Mouse (Mus musculus) CD4-positive, CD25-positive, alpha-beta regulatory T cell, adult 2 months (primary cell): ENCODE results near the gene Qpctl.
"Not testable (repeated sequence)": the region's sequence is repeated elsewhere in the genome, so short reads cannot be mapped to it uniquely, and the experiment has no call there.

Experiments
- DNase-seq: peaks from one replicate; pipeline ENCODE4 v3.0.0-alpha.2; 2012; ENCODE audit warnings: low read depth, low spot score

Qpctl gene

DNA sequence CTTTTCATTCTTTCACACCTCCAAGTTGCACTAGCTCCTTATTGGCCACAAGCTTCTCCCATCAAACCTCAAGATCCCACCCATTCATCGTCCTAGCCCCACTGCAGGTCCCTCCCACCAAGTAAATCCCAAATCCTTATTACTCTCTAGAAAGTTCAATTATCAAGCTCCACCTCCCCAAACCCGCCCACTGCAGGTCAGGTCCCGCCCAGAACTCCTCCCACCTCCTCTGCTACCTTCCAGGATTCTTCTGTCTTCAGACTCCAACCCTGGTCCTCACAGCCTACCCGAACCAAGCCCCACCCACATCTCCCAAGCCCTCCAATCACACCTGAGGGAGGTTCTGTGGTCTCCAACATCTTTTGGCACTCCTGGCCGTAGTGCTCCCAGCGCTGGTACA is 15.1 kb upstream of the Qpctl start:
- peak; percentile 36 for DNase-seq

GRCm38 (mm10) chr7:19163752-19164151 is 14.7 kb upstream of the Qpctl start:
- DNase-seq = no peak

DNA sequence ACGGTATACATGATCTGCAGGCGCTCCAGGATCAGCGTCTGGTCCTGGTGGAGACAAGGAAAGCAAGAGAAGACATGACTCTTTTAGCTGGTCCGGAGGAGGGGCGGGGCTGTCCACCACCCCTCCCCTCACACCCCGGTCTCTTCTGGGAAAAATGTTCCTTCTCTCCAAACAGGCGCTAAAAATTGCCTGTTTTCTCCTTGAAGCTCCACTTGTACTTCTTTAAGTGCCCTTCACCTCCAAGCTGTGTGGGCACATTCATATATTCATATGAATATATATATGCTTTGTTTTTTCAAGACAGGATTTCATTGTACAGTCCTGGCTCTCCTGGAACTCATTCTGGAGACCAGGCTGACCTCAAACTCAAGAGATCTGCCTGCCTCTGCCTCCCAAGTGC is 13.8 kb upstream of the Qpctl start:
- no peak for DNase-seq

DNA sequence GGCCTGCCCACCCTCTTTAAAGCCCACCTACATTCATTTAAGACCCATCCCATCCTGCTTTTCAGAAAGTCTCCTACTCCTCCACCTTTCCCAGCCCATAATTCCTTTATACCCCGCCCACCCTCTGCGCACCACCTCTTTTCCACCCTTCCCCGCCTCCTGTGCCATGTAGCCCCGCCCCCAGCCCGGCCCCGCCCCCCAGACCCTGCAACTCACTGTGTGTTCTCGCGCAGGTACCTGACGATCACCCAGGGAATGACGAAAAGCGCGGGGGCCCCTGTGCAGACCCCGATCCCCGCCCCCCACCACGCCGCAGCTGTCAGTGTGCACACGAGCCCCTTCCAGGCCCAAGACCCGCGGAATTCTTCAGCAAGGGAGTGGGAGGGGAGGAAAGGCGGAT is 11.0 kb upstream of the Qpctl start:
- DNase-seq = peak; percentile 51

- DNase-seq = no peak
These were observed 10.3 kb upstream of the Qpctl start for GRCm38 (mm10) chr7:19159411-19159810.

DNA sequence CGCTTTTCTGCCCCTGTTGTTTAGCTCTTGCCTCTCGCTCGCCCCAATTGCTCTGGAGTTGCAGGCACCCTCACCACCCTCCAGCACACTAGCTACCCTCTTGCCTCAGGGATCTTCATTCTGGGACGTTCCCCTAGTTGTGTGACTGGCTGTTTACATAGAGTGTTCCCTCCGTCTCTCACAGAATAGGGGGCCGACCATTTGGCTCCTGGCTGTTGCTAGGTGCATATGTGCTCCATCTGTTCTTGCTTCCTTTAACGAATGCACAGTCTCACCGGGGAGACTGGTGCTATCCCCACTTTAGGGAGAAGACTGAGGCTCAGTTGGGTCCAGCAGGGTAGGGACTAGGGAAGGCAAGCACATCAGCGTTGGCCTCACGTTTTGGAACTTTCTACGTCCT is 9.5 kb upstream of the Qpctl start:
- DNase-seq = no peak

DNA sequence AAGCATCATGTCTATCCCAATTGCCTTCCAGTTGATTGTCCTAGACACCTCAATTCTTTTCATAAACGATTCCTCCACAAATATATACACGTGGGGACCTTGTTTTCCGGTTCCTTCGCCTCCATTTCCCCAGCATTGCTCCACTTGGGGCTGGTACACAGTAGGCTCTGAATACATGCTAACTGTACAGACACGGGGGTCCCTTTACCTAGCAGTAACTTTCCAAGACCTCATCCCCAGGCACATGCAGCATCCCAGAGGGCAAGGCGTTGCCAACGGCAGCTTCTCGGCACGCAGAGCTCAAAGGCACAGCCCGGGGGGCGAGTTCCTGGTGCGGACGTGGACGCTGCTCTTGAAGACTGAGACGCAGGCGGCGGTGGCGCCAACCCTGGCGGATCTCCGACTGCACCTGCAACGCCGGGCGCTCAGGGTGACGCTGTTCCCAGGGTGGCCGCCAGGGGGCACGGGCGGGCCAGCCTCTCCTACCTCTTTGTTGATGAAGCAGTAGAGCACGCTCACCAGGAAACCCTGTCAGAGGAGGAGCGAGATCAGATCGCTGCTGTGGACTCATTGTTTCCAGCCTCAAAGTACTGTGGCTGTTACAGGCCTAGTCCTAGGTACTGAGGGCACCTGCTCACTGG is 8.2 kb upstream of the Qpctl start:
- DNase-seq = peak; percentile 95

DNA sequence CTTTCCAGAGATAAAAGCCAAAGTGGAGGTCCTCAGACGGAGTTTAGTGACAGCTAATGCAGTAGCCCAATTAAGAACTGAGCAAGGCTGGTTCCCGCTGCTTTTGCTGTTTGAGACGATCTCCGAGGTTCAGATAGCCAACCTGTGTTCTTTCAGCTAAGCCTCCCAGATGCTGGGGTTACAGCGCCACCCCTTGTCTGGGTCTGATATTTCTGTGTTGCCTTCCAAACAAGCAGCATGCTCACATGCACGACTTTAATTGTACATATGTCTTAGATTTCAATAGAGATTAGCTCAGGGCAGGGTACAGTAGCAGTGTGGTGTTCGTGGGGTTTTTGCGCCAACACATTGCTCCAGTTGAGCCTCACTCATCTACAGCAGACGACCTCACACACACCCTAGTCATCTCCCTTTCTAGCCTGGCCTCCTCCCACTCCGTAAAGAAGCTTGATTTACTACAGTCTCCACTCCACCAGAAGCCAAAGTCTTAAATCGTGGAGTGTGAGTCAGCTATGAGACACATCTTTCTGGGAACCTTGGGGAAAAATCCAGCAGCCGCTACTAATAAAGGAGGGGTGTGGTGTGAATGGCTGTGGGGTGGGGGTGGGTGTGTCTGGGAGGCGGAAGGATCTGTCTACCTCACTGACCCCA is 6.9 kb upstream of the Qpctl start:
- peak; percentile 30 for DNase-seq

- no peak for DNase-seq
These were observed 5.7 kb upstream of the Qpctl start for GRCm38 (mm10) chr7:19154796-19155195.

DNA sequence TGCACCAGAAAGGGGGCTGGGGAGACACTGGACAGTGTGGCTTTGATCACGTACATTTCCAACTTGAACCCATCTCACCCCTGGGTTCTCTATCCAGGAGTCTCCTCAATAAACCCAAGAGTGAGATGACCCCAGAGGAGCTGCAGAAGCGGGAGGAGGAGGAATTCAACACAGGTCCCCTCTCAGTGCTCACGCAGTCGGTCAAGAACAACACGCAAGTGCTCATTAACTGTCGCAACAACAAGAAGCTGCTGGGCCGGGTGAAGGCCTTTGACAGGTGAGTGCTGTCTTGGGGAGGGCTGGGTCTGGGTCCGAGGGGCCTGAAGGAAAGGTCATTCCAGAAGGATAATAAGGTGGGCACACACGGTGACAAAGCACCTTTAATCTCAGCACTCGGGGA is 2.0 kb upstream of the Qpctl start:
- DNase-seq = not testable (repeated sequence)

DNA sequence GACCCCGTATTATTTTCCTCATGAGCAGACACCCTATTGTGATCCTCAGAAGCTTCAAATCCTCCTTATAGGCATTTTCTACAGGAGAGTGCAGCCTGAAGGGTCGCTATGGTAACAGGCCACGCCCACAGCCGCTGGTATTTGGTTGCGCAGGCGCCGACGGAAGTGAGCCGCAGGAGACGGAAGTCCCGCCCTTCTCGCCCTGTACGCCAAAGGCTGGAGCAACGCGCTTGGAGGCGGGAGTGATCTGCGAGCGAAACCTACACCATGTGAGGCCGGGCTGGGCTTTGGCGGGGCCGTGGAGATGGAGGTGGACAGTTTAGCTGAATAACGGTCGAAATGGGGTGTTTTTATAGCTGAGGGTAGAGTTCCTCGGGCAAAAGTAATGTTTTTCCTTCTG is 535 bp upstream of the Qpctl start, which contains the start of gene Snrpd2:
TSS of gene Snrpd2 (plus strand) at position 97 of the 400 bp plus-strand sequence.
- DNase-seq = peak; percentile 99

- no peak for DNase-seq
These were observed 764 bp downstream of the Qpctl start for GRCm38 (mm10) chr7:19148180-19148874.

DNA sequence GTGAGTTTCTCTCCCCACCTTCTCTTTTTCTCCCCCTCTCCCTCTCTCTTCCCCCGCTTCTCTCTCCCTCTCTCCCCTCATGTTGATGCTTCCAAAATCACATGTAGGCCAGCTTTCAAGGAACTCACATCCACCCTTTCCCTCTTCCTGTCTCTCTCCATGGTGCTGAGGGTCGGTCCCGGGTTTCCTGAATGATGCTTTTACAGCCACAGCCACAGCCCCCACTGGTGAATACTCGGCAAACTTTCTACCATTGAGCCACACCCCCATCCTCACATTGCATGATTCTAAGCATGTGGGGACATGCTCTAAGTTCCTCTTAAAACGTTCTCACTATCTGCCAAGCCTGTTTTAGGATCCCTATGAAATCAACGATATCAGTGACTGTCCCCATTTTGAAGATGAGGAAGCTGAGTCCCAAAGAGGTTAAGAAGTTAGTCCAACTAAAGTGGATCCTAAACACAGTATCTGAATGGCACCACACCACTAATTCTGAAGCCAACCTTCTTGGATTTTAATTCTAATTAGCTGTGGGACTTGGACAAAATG is 1.5 kb downstream of the Qpctl start:
- DNase-seq = no peak

DNA sequence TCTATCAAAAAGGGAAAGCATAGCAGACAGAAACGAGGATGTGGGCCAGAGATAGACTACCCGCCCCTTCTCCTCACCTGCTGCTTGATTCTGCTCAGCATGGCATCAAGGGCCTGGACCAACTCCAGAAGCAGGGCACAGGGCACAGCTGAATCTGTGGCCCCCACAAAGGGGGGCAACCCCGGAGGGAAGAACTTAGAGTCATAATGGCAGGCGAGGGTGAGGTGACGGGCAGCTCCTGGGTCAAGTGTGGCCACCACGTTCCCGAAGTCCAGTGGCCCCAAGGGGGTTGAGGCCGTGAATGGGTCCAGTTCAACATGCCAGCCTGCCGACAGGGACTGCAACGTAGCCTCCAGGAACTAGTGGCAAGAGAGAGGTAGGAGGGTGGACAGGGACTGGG is 2.3 kb downstream of the Qpctl start:
- DNase-seq = no peak

DNA sequence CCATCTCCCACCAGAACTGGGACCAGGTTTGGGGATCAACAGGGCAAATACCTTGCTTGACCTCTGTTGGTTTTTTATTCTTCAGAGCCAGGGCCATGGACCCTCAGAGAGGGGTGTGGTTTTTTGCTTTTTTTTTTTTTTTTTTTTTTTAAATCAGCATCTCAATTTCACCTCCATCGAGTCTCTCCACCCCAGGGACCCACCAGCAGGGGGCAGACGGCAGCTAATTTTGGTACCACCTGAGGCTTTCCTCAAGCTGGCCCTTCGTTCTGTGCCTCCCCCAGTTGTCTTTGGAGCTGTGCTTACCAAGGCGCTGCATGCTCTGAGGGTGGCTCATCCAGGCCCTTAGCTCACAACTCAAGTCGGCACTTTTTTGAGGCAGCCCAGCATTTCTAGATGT is 11.7 kb downstream of the Qpctl start:
- peak; percentile 76 for DNase-seq

DNA sequence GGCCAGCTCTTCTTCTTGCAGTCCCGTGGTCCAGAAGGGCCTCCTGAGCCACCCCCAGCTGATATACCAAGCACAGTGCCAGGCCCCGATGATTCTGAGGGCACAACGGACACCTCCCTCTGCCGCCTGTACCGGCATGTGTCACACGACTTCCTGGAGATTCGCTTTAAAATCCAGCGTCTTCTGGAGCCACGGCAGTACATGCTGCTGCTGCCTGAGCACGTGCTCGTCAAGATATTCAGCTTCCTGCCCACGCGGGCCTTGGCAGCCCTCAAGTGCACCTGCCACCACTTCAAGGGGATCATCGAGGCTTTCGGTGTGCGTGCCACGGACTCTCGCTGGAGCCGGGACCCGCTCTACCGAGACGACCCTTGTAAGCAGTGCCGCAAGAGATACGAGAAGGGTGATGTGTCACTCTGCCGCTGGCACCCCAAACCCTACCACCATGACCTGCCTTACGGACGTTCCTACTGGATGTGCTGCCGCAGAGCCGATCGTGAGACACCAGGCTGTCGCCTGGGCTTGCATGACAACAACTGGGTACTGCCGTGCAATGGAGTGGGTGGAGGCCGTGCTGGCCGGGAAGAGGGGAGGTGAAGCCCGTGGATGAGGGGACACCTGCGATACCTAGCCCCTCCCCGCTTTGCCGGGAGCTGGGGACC is 12.3 kb downstream of the Qpctl start:
- no peak for DNase-seq

DNA sequence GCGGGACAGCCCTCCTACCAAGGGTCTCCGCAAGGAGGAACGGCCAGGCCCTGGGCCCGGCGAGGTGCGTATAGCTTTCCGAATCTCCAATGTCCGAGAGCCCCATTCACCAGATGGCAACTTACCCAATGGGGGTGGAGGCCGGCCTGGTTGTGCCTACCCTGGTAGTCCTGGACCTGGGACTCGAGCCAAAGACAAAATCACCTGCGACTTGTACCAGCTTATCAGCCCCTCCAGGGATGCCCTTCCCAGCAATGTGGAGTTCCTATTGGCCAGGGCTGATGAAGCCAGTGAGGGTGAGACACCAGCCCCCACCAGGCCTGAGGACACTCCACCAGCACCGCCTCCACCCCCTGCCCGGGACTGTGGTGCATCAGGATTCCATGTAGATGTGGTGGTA is 12.9 kb downstream of the Qpctl start:
- DNase-seq = no peak

DNA sequence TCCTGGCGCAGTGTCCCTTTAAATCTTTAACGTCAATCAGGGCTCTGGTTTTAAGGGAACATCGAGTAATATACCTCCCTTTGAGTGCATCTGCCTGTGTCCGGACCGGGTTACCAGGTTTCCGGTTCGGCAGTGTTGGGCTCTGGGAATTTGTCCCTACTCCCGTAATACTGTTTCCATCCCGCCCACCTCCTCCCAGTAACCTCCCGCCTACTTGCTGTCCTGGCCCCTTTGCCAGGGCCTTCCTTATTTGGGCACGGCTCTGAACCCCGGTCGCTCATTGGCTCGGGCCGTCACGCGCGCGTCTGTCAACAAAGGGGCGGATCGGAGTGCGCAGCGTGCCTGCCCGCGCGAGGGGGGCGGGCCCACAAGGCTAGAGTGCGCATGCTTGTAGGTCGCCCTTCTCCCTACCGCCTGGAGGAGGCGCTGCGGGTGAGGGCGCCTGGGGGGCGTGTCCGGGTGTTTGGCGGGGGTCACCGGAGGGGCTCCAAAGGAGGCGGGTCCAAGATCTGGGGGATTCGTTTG is 17.7 kb downstream of the Qpctl start:
- DNase-seq = peak; percentile 97

DNA sequence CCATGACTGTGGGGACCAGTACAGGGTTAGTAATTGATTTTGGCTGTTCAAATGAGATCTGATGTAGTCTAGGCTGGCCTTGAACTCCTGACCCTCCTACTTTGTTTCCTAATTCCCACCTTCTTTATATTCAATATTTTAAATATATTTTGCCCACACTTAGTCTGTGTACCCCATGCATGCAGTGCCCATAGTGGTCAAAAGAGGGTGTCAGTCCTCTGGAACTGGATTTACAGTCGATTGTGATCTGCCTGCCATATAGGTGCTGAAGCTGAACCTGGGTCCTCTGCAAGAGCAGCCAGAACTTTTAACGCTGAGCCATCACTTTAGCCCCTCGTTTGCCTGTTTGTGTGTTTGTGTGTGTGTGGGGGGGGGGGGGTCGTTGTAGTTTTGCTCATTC is 18.4 kb downstream of the Qpctl start:
- DNase-seq = peak; percentile 54

DNA sequence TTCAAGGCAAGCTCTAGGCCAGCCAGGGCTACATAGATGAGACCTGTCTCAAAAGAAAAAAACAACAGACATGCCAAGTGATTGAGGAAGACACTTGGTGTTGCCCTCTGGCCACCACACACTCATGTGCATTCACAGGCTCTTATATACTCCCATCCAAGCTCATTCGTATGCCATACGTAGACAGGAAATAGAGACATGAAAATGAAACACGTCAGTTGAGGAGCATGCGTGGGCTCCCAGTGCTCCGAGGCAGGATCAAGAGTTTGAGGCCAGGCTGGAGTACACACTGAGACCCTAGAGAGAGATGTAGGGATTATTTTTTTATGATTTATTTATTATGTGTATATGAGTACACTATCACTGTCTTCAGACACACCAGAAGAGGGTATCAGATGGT is 19.7 kb downstream of the Qpctl start:
- peak; percentile 60 for DNase-seq

GRCm38 (mm10) chr7:19127744-19128143 is 21.3 kb downstream of the Qpctl start:
- DNase-seq = no peak

DNA sequence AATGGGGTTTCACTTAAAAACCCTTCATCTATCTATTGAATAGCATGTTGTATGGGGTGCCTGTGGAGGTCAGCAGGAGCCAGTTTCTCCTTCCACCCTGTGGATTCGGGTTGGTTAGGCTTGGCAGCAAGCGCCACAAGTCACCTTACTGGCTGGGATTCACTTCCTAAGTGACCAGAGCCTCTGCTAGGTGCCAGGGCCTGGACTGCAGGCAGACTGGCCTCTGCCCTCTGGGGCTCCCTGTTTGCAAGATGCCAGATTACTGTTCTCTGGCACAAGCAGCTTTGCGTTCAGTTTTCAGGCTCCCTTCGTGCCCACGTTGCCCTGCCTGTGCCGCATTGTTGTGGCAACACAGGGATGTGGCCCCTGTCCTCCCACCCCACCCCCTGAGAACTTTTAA is 24.4 kb downstream of the Qpctl start:
- no peak for DNase-seq
